Mouse (Mus musculus): ENCODE data around the gene Lurap1.

GRCm38 (mm10) chr4:116192286-116192835, 41.2 kb upstream of the Lurap1 start:
- TF ChIP-seq POLR2A (IDR thresholded peaks at IDR 0.05; ENCODE audit: extremely low read depth, insufficient read depth, low read length) = no peak
- TF ChIP-seq CTCF (IDR thresholded peaks at IDR 0.05; ENCODE audit: low read depth, low read length) = no peak

Data from liver, adult 2 months (tissue).